Mouse (Mus musculus): Measurements from ENCODE around the gene Glg1.
"Not testable (repeated sequence)": the region's sequence is repeated elsewhere in the genome, so short reads cannot be mapped to it uniquely, and the experiment has no call there.

The Glg1 gene

GRCm38 (mm10) chr8:111248136-111248535, 10.9 kb downstream of the Glg1 start:
- DNase-seq, result no peak

GRCm38 (mm10) chr8:111246864-111247263, 12.2 kb downstream of the Glg1 start:
- not testable (repeated sequence) for DNase-seq

GRCm38 (mm10) chr8:111246287-111246830, 12.7 kb downstream of the Glg1 start:
- no peak for DNase-seq

- no peak for DNase-seq
Measured at GRCm38 (mm10) chr8:111237301-111237700, 21.7 kb downstream of the Glg1 start.

GRCm38 (mm10) chr8:111233730-111234129, 25.3 kb downstream of the Glg1 start:
- no peak for DNase-seq

- peak; percentile 10 for DNase-seq
Measured at GRCm38 (mm10) chr8:111224153-111224552, 34.9 kb downstream of the Glg1 start.

GRCm38 (mm10) chr8:111218107-111218506, 40.9 kb downstream of the Glg1 start:
- peak; percentile 23 for DNase-seq

- DNase-seq, result no peak
Measured at GRCm38 (mm10) chr8:111213406-111213805, 45.6 kb downstream of the Glg1 start.

- DNase-seq, result no peak
Measured at GRCm38 (mm10) chr8:111211180-111211579, 47.8 kb downstream of the Glg1 start.

- DNase-seq, result no peak
Measured at GRCm38 (mm10) chr8:111209874-111210273, 49.1 kb downstream of the Glg1 start.

GRCm38 (mm10) chr8:111206321-111206720, 52.7 kb downstream of the Glg1 start:
- no peak for DNase-seq

GRCm38 (mm10) chr8:111205033-111205432, 54.0 kb downstream of the Glg1 start:
- DNase-seq, result no peak

- DNase-seq, result no peak
Measured at GRCm38 (mm10) chr8:111203341-111203740, 55.7 kb downstream of the Glg1 start.

- DNase-seq, result no peak
Measured at GRCm38 (mm10) chr8:111197966-111198365, 61.0 kb downstream of the Glg1 start.

GRCm38 (mm10) chr8:111196181-111196580, 62.8 kb downstream of the Glg1 start:
- no peak for DNase-seq

GRCm38 (mm10) chr8:111188594-111189211, 70.3 kb downstream of the Glg1 start:
- no peak for DNase-seq

- DNase-seq, result no peak
Measured at GRCm38 (mm10) chr8:111187470-111187869, 71.5 kb downstream of the Glg1 start.

GRCm38 (mm10) chr8:111185472-111185947, 73.5 kb downstream of the Glg1 start:
- DNase-seq, result peak; percentile 24

GRCm38 (mm10) chr8:111171661-111172060, 87.4 kb downstream of the Glg1 start:
- no peak for DNase-seq

GRCm38 (mm10) chr8:111157617-111158016, 101.4 kb downstream of the Glg1 start:
- DNase-seq, result peak; percentile 66

- no peak for DNase-seq
Measured at GRCm38 (mm10) chr8:111155721-111156436, 103.1 kb downstream of the Glg1 start.

- DNase-seq, result peak; percentile 92
Measured at GRCm38 (mm10) chr8:111145460-111146012, 113.5 kb downstream of the Glg1 start.

- peak; percentile 13 for DNase-seq
Measured at GRCm38 (mm10) chr8:111144901-111145459, 114.0 kb downstream of the Glg1 start.

Measured in right cerebral cortex, postnatal 14 days (tissue).